Mouse (Mus musculus): ENCODE measurements around the gene Tbc1d10a.
A peak's percentile ranks its signal among the peaks of the same experiment; 100 is the strongest.

Gene Tbc1d10a

GRCm38 (mm10) chr11:4240151-4240550 lies 53.6 kb downstream of the Tbc1d10a start:
- DNase-seq, result no peak

- no peak for DNase-seq
Measured at GRCm38 (mm10) chr11:4241180-4241579, 54.6 kb downstream of the Tbc1d10a start.

DNA sequence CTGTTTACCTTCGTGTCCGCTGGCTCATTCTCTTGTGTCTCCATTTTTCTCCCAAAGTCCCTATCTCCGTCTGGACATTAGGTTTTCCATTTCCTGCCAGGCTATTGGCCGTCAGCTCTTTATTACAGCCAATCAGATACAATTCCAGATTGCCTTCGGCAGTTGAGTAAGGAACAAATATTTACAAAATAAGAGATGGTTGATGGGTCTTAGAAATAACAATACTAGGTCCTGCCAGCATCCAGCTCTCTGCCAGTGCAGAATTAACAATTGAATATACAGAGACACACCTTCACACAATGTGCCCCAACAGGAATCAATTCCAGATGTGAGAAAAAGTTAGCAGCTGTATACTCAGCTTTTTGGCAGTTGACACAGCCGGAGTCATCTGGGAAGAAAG lies 59.5 kb downstream of the Tbc1d10a start:
- no peak for DNase-seq

DNA sequence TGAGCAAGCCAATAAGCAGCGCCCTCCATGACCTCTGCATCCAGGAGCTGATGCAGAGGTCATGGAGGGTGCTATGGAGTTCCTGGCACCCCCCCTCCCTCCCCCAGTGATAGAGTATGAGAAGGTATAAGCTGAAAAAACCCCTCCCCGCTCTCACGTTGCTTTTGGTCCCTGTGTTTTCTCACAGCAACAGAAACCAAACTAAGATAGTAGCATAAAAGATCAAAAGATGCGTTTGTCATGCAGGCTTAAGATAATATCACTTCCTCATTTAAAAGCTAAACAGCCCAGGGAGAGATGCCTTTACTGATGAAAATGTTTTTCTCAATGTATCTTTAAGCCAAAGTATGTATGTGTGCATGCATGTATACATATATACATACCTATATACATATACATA lies 60.0 kb downstream of the Tbc1d10a start:
- no peak for DNase-seq

DNA sequence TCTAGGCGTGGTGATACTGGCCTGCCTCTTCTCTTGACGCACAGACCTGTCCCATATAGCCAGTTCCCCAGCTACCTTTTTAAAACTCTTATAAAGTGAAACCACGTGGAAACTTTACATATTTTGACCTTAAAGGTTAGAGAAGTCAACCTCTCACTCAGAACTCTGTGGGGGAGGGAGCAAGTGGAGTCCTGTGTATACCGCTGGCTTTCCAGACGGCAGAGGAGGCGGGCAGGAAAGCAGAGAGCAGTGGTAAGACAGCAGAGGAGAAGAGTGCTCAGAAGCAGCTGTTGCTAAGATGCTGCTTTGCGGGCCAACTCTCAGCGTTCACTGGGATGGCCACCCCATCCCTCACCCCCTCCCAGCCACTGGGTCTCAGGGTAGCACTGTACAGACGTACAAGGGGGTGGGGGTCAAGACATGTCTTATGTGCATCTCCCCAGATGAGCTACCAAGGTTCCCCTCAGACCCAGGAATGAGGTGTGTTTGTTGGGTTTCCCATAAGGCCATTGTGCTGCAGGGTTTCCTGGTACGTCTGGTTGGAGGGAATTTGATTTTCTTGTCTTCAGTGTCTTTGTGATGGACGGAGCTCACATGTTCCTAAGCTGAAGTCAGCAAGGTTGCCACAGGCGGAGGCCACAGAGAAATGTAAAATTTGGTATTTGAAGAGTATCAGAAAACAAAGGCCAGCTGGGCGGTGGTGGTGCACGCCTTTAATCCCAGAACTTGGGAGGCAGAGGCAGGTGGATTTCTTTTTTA lies 60.8 kb downstream of the Tbc1d10a start:
- no peak for DNase-seq

GRCm38 (mm10) chr11:4249151-4249550 lies 62.6 kb downstream of the Tbc1d10a start:
- DNase-seq, result no peak

DNA sequence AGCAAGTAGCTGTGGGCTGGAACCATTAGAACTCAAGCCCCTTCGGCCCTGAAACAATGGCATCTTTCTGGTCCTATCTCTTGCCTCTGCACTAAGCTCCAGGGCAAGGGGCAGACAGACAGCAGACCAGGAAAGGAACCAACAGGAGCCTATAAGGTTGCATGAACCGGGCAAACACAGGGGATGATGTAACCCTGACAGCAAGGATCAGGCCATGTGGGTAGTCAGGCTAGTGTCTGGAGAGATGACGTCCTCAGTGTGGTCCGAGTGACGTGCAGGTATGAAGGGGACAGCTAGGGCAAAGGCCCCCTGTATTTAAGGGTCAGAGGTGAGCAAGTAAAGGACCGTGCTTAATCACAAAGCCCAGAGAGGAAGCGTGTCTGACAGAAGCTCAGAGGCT lies 63.7 kb downstream of the Tbc1d10a start:
- no peak for DNase-seq

GRCm38 (mm10) chr11:4251376-4251775 lies 64.8 kb downstream of the Tbc1d10a start:
- no peak for DNase-seq

DNA sequence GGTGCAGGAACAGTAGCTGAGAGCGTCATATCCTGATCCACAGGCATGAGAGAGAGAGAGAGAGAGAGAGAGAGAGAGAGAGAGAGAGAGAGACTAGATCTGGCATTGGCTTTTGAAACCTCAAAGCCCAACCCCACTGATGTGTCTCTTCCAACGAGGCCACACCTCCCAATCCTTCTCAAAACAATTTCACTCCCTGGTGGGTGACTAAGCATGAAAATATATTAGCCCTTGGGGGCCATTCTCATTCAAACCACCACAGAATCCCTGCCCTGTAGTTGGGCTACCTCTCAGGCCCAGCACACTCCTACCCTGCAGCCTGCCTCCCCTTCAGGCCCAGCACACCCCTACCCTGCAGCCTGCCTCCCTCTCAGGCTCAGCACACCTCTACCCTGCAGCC lies 66.3 kb downstream of the Tbc1d10a start:
- no peak for DNase-seq

DNA sequence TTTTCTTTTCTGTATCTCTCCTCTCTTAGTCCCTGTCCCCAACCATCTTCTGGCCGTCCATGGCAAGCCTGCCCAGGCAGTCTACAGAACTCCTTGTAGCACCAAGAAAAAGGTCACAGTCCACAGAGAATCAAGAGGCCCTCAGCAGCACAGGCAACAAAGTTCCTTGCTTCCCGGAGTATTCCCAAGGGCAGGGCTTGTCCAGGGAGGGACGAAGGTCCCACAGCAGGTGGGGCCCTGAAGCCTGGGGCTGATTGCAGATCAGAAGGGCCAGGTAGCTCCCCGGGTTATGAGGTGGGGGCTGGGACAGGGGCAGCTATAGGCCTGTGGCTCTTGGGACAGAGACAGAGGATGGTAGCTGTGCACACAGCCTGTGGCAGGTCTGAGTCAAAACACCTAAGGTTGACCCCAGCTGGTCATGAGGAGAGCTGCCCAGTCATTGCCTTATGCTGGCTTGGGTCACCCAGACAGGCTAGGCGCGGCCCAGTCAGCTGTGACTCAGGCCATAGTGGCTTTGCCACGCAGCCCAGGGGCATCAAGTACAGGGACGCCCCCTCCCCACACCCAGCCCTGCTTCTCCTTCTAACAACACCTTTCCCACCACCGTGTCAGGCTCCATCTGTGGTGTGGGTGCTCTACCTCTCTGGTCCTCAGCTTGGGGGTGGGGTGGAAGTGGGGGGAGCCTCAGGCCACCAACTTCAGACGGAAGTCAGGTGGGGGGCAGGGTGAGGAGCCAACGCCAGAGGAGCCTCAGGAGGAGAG lies 70.4 kb downstream of the Tbc1d10a start, which contains the start of gene Lif:
TSS of gene Lif (plus strand) at position 712 of the 762 bp plus-strand sequence.
- DNase-seq, result no peak

DNA sequence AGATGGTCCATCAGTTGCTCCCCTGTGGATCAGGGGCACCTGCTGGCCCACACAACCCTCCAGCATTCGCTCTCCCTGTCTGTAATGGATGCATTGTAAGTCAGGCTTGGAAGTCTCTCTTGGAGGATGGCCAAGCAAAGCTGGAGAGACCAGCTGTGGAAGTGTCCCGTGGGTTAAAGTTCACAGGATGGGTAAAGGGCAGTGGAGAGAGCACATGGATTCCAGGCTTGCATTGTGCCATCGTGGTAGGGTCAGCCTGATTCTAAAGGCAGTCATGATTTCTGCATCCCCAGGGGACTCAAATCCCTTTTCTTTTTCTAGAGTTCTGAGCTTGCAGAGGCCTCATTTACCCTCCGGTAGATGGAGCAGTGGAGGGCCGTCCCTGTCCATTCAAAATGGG lies 71.2 kb downstream of the Tbc1d10a start:
- DNase-seq, result peak in 1 of 2 experiments; percentile 40

DNA sequence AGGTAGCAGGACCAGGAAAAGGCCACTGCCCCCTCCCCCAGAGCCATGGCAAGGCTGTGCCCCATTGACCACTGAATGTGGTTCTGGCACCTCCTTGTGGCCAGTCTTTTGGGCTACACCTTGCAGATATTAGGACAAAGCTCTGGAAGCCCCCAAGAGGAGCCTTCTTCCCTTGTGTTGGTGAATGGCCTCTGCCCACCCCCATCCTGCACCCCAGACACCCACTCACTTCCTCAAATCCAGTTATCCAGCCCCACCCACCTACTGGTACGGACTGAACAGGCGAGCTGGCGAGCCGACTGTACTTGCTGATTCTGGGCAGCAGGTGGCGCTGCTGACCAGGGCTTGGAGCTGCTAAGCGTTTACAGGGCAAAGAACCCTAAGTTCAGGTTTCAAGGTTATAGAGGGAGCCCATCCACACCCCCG lies 72.1 kb downstream of the Tbc1d10a start:
- peak; percentile 89 for DNase-seq

DNA sequence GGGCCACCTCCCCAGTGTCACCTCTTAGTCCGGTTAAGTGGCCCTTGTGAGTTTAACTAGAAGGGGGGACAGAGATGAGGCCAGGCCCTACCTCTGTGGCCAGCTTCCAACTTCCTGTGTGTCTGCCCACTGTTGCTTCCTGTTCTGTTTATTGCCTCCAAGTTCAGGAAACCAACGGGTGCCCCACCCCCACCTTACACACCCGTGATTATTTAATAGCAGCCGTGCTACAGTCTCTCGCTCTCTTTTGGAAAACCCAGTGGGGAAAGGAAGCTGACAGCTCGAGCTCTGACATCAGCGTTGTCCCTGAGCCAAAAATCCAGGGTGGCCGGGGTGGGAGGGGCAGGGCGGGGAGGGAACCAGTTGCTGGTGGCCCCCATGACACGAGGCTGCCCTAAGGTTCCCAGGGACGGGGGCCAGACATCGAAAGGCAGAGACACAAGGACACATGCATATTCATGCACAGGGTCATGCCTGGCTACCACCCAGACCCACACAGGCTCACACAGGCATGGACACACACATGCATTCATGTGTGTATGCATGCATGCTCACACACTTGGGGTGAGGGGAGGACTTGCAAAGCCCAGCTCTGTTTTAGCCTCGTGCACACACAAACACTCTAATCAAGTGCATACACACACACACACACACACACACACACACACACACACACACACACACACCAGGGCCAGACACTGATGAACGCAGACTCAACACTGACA lies 74.0 kb downstream of the Tbc1d10a start:
- DNase-seq, result peak; percentile 69 to 76

DNA sequence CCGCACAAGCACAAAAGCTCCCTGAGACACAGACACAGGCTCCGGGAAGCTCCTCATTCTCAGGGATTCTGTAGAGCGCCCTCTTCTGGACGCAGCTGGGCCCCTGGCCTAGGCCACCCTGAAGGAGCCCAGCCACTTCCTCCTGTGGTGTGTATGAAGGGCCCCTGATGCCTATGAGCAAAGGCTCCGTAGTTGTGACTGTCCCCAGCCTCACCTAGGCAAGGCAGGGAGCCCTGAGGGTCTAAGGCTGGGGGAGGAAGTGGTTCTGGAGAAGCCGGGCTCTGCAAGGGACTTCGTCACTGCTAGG lies 74.6 kb downstream of the Tbc1d10a start:
- peak; percentile 74 to 84 for DNase-seq

- DNase-seq, result peak; percentile 59 to 74
Measured at GRCm38 (mm10) chr11:4261969-4262368, 75.4 kb downstream of the Tbc1d10a start.

- peak; percentile 40 to 58 for DNase-seq
Measured at GRCm38 (mm10) chr11:4262847-4263246, 76.3 kb downstream of the Tbc1d10a start.

DNA sequence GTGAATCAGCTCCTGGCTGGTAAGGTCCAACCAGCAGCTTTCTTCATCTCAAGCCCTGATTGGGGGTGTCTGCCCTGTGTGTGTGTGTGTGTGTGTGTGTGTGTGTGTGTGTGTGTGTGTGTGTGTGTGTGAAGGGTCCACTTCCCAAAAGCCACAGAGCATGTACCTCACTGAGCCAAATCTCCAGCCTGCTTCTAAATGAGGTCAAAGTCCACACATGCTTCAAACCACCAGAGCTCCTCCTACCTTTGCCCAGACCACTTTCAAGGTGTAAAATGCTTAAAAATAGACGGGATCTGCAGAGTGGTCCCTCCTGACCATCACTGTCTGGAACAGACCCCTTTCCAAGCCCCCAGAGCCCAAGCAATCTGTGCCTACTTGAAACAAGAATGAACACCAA lies 76.7 kb downstream of the Tbc1d10a start:
- DNase-seq, result no peak

- DNase-seq, result peak; percentile 56 to 73
Measured at GRCm38 (mm10) chr11:4264066-4264465, 77.5 kb downstream of the Tbc1d10a start.
